Mouse (Mus musculus) CH12.LX (cell line): ENCODE measurements at regions not wholly inside any gene's neighbourhood (a gene's known extent, or its start where the extent isn't known, plus 50 kb on each side); places are given as distances from the start of the nearest gene placed in this dataset.

Experiments used
- DNase-seq: peaks from one replicate; pipeline ENCODE4 v3.0.0-alpha.2; 2013; ENCODE audit errors: extremely low read depth
- H3K27ac ChIP-seq: 2 replicates; pipeline ENCODE4 v1.5.1; 2012; ENCODE audit warnings: low read depth, mild to moderate bottlenecking, control low read depth, moderate library complexity; ENCODE audit not compliant: insufficient read depth
- H3K27me3 ChIP-seq: replicated peaks from 2 replicates; pipeline ENCODE3; 2012; ENCODE audit warnings: inconsistent platforms
- H3K36me3 ChIP-seq, 2 experiments: replicated peaks in 1 of 2; 2 replicates each; pipeline versions ENCODE3 to v1.6.1; 2012; ENCODE audit warnings: inconsistent platforms in 1 of 2, low read length in 1 of 2, mild to moderate bottlenecking in 1 of 2, mixed read lengths in 1 of 2, moderate library complexity in 1 of 2; ENCODE audit not compliant: control insufficient read depth in 1 of 2, insufficient read depth in 1 of 2
- H3K4me1 ChIP-seq, 2 experiments: 2 replicates each; pipeline ENCODE4 v1.6.1; 2012; ENCODE audit warnings: inconsistent platforms in 1 of 2, moderate library complexity in 1 of 2; ENCODE audit not compliant: insufficient read depth in 2 of 2, control insufficient read depth in 1 of 2
- H3K4me2 ChIP-seq: 2 replicates; pipeline ENCODE4 v1.6.1; 2012; ENCODE audit warnings: low read depth, mild to moderate bottlenecking, control low read depth; ENCODE audit not compliant: poor library complexity, insufficient read depth, severe bottlenecking
- H3K4me3 ChIP-seq, 3 experiments: fragments of 150-350 bp in 1 of 3; sonication (generic) in 1 of 3; replicated peaks in 1 of 3; 2 replicates each; pipeline versions ENCODE3 to v1.5.1; 2011 to 2012; ENCODE audit warnings: low read depth in 2 of 3, low read length in 2 of 3, mild to moderate bottlenecking in 2 of 3, moderate library complexity in 2 of 3, control low read depth in 1 of 3, improper control_type of control experiment in 1 of 3, inconsistent platforms in 1 of 3, mixed read lengths in 1 of 3; ENCODE audit not compliant: poor library complexity in 1 of 3
- H3K79me2 ChIP-seq: replicated peaks from 2 replicates; pipeline ENCODE4 v1.6.1; 2012; ENCODE audit warnings: mild to moderate bottlenecking, moderate library complexity; ENCODE audit not compliant: control insufficient read depth, poor library complexity, insufficient read depth, severe bottlenecking; ENCODE audit errors: extremely low read depth
- H3K9ac ChIP-seq: 2 replicates; pipeline ENCODE4 v1.6.1; 2012; ENCODE audit warnings: low read depth, mild to moderate bottlenecking, control low read depth, moderate library complexity; ENCODE audit not compliant: insufficient read depth
- H3K9me3 ChIP-seq: replicated peaks from 2 replicates; pipeline ENCODE3; 2012; ENCODE audit warnings: low read length, inconsistent platforms, mixed read lengths
- CHD1 ChIP-seq: IDR thresholded peaks from 2 replicates; pipeline ENCODE4 v1.6.1; 2012; ENCODE audit warnings: low read depth, low read length, improper control_type of control experiment, inconsistent platforms
- E2F4 ChIP-seq: IDR thresholded peaks from 2 replicates; pipeline ENCODE4 v1.6.1; 2011; ENCODE audit warnings: low read depth, low read length, improper control_type of control experiment; ENCODE audit not compliant: insufficient replicate concordance
- ELF1 ChIP-seq: IDR thresholded peaks from 2 replicates; pipeline ENCODE4 v1.6.1; 2014; ENCODE audit warnings: low read depth, mild to moderate bottlenecking, inconsistent platforms, low read length, improper control_type of control experiment
- HCFC1 ChIP-seq: IDR thresholded peaks from 2 replicates; pipeline ENCODE4 v1.6.1; 2012; ENCODE audit warnings: low read depth, mild to moderate bottlenecking, inconsistent platforms, low read length, improper control_type of control experiment
- JUN ChIP-seq: IDR thresholded peaks from 2 replicates; pipeline ENCODE4 v1.6.1; 2011; ENCODE audit warnings: low read depth, mild to moderate bottlenecking, low read length, improper control_type of control experiment, moderate library complexity; ENCODE audit not compliant: insufficient read depth
- MAFK ChIP-seq: IDR thresholded peaks from 2 replicates; pipeline ENCODE4 v1.6.1; 2011; ENCODE audit warnings: low read length, improper control_type of control experiment; ENCODE audit not compliant: insufficient replicate concordance
- MAZ ChIP-seq: IDR thresholded peaks from 2 replicates; pipeline ENCODE4 v1.6.1; 2012; ENCODE audit warnings: low read depth, mild to moderate bottlenecking, inconsistent platforms, low read length, improper control_type of control experiment, moderate library complexity
- MYC ChIP-seq: IDR thresholded peaks from 2 replicates; pipeline ENCODE4 v1.6.1; 2011; ENCODE audit warnings: low read depth, mild to moderate bottlenecking, improper control_type of control experiment, low read length
- NRF1 ChIP-seq: IDR thresholded peaks from 2 replicates; pipeline ENCODE4 v1.6.1; 2014; ENCODE audit warnings: low read depth, mild to moderate bottlenecking, inconsistent platforms, low read length, improper control_type of control experiment, moderate library complexity
- POLR2A ChIP-seq: IDR thresholded peaks from 2 replicates; pipeline ENCODE4 v1.6.1; 2011; ENCODE audit warnings: low read depth, mild to moderate bottlenecking, improper control_type of control experiment, low read length
- RAD21 ChIP-seq: IDR thresholded peaks from 2 replicates; pipeline ENCODE4 v1.6.1; 2011; ENCODE audit warnings: low read depth, mild to moderate bottlenecking, low read length, improper control_type of control experiment, moderate library complexity
- SIN3A ChIP-seq: IDR thresholded peaks from 2 replicates; pipeline ENCODE4 v1.6.1; 2012; ENCODE audit warnings: low read length, improper control_type of control experiment, inconsistent platforms
- SMC3 ChIP-seq: IDR thresholded peaks from 2 replicates; pipeline ENCODE4 v1.6.1; 2011; ENCODE audit warnings: low read depth, low read length, improper control_type of control experiment
- TCF12 ChIP-seq: IDR thresholded peaks from 2 replicates; pipeline ENCODE4 v1.6.1; 2014; ENCODE audit warnings: low read depth, mild to moderate bottlenecking, inconsistent platforms, low read length, improper control_type of control experiment
- UBTF ChIP-seq: IDR thresholded peaks from 2 replicates; pipeline ENCODE4 v1.6.1; 2012; ENCODE audit warnings: low read depth, mild to moderate bottlenecking, inconsistent platforms, low read length, improper control_type of control experiment, moderate library complexity
- ZKSCAN1 ChIP-seq: IDR thresholded peaks from 2 replicates; pipeline ENCODE4 v1.6.1; 2012; ENCODE audit warnings: low read depth, inconsistent platforms, low read length, improper control_type of control experiment, borderline replicate concordance
- ZMIZ1 ChIP-seq: IDR thresholded peaks from 2 replicates; pipeline ENCODE4 v1.6.1; 2012; ENCODE audit warnings: low read depth, mild to moderate bottlenecking, inconsistent platforms, low read length, improper control_type of control experiment
- ZNF384 ChIP-seq: IDR thresholded peaks from 2 replicates; pipeline ENCODE4 v1.6.1; 2012; ENCODE audit warnings: low read depth, low read length, improper control_type of control experiment, inconsistent platforms
- dilution Hi-C: fragments of 300-500 bp; cut with MboI; formaldehyde crosslinking; loops from 2 replicates; pipeline ENCODE4 v1.14.3; 2020; ENCODE audit warnings: low sequenced_read_pairs; ENCODE audit not compliant: extremely low pct_unique_long_range_greater_than_20kb, extremely low pct_ligation_motif_present
- in situ Hi-C: fragments of 300-500 bp; cut with MboI; formaldehyde crosslinking; loops from 3 replicates; pipeline ENCODE4 v1.14.3; 2019; ENCODE audit warnings: low sequenced_read_pairs, low pct_ligation_motif_present, low pct_unique_long_range_greater_than_20kb, mixed read lengths

DNA sequence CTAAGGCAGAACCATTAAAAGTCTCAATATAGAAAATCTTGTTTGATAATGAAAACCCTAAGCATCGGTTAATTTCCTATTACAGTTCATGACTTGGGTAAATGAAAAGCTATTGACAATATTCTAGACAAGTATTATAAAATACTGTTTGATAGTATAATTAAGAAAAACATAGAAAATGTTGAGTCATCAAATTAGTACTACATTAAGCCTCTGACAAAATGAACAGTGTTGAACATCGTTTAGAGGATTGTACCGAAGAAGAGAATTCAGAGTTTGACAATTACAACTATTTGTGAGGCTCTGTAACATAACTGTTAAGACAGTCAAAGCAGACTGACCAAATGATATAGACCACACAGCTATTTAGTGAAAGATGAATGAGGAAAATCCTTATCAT, 358.5 kb upstream of the Cdh12 start:
- Histone ChIP-seq H3K27me3 (no peaks in the 10 kb centered on the region), H3K79me2 (no peaks in the 10 kb centered on the region), H3K4me1 (no peaks in the 10 kb centered on the region), H3K36me3 (no peaks in the 10 kb centered on the region), H3K4me3 (no peak overlapping the region), H3K4me2 (no peak overlapping the region), H3K9me3 (peaks cover 4% of the 10 kb centered on the region), H3K9ac (no peak overlapping the region), H3K27ac (no peak overlapping the region)
- dilution Hi-C loops (no loop called here), in situ Hi-C loops (no loop called here)
- TF ChIP-seq JUN (no peak), MAFK (peak; percentile 50; the same call in 1 of the 2 replicates)
- DNase-seq: no peak

DNA sequence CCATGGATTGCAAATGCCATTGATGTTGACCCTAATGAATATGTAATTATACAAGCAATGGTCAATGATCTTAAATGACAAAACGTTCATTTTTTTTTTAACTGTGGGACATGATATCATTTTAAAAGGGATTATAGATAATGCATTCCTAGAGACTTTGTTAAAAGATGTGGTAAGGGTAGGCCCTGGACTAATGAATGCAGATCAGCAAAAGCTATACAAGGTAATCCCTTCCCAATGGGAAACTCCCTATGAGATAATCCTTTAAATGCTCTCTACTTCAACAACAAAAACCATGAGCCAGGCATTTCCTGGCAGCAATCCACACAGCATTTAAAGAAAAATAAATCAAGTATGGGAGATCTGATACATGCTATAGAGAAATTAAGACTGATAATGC, 353.3 kb upstream of the Cdh12 start:
- Histone ChIP-seq H3K4me3 (no peak overlapping the region), H3K36me3 (no peaks in the 10 kb centered on the region), H3K4me1 (no peaks in the 10 kb centered on the region), H3K27ac (no peak overlapping the region), H3K9ac (no peak overlapping the region), H3K9me3 (peaks cover 19% of the 10 kb centered on the region), H3K27me3 (no peaks in the 10 kb centered on the region), H3K79me2 (no peaks in the 10 kb centered on the region), H3K4me2 (no peak overlapping the region)
- no peak for TF ChIP-seq MYC
- no peak for TF ChIP-seq MAZ
- no peak for TF ChIP-seq HCFC1
- TF ChIP-seq SMC3: no peak
- no peak for TF ChIP-seq TCF12
- TF ChIP-seq RAD21: no peak
- no peak for DNase-seq
- in situ Hi-C loops (no loop called here), dilution Hi-C loops (no loop called here)

DNA sequence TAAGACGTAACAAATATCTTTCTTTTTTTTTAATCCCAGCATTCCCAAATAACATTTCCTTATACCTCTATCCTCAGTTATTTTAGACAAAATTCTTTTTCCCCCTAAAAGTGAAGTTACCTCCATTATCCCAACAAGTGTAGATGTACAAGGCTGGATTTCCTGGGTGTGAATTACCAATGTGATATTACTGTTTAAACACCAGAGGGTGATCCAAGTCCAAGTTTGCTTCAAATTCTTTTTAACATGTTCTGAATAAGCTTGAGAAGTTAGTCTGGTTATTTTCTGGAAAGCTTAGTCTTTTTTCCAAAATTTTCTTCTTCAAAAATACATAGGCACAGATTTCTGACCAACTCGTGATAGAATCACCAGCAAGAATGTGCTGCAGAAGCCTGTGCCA, 329.5 kb upstream of the Cdh12 start:
- H3K9me3 ChIP-seq: peaks cover 7% of the 10 kb centered on the region
- no peaks in the 10 kb centered on the region for H3K36me3 ChIP-seq
- no peak overlapping the region for H3K4me2 ChIP-seq
- H3K27ac ChIP-seq: no peak overlapping the region
- no peak for DNase-seq
- H3K4me3 ChIP-seq: no peak overlapping the region
- dilution Hi-C loops: no loop called here
- H3K4me1 ChIP-seq: no peaks in the 10 kb centered on the region
- H3K9ac ChIP-seq: no peak overlapping the region
- TF ChIP-seq POLR2A: no peak
- TF ChIP-seq NRF1: no peak
- no peak for TF ChIP-seq E2F4
- TF ChIP-seq MYC: no peak
- no peak for TF ChIP-seq UBTF
- no peak for TF ChIP-seq ZNF384
- no peak for TF ChIP-seq ZKSCAN1
- TF ChIP-seq ELF1: no peak
- no peak for TF ChIP-seq ZMIZ1
- no peak for TF ChIP-seq CHD1
- TF ChIP-seq SIN3A: no peak
- no peaks in the 10 kb centered on the region for H3K27me3 ChIP-seq
- no peaks in the 10 kb centered on the region for H3K79me2 ChIP-seq
- in situ Hi-C loops: no loop called here
